Mouse (Mus musculus) lung, adult 2 months (tissue): Measurements from ENCODE around the gene Bud31.

ENCODE experiments used
- CTCF ChIP-seq: fragments of 200-500 bp; IDR thresholded peaks from 2 replicates; pipeline ENCODE4 v1.5.1; 2011; ENCODE audit warnings: mild to moderate bottlenecking, low read length, control low read depth; ENCODE audit not compliant: insufficient read depth
- POLR2A ChIP-seq: fragments of 200-500 bp; IDR thresholded peaks from 2 replicates; pipeline ENCODE4 v1.6.1; 2011; ENCODE audit warnings: low read depth, mild to moderate bottlenecking, control low read depth, low read length, borderline replicate concordance; ENCODE audit errors: extremely low read depth

- TF ChIP-seq CTCF = no peak
- peak; percentile 82; the same call in 1 of the 2 replicates for TF ChIP-seq POLR2A
Observed at GRCm38 (mm10) chr5:145190875-145191798, 51.0 kb downstream of the Bud31 start.
